Mouse (Mus musculus) heart, adult 8-10 months (tissue): ENCODE measurements at regions not wholly inside any gene's neighbourhood (a gene's known extent, or its start where the extent isn't known, plus 50 kb on each side); places are given as distances from the start of the nearest gene placed in this dataset.
A peak's percentile ranks its signal among the peaks of the same experiment; 100 is the strongest.

Experiments used
- DNase-seq: peaks from one replicate; pipeline ENCODE4 v3.0.0; 2022; ENCODE audit warnings: low spot score

GRCm38 (mm10) chr11:24340677-24341076, 262.8 kb downstream of the Bcl11a start:
- DNase-seq, result no peak

- DNase-seq, result no peak
Observed at GRCm38 (mm10) chr11:24341650-24342049, 263.8 kb downstream of the Bcl11a start.

GRCm38 (mm10) chr11:24342176-24342575, 264.3 kb downstream of the Bcl11a start:
- no peak for DNase-seq

- DNase-seq, result no peak
Observed at GRCm38 (mm10) chr11:24342732-24343131, 264.9 kb downstream of the Bcl11a start.

GRCm38 (mm10) chr11:24347225-24347624, 269.4 kb downstream of the Bcl11a start:
- DNase-seq, result no peak

- no peak for DNase-seq
Observed at GRCm38 (mm10) chr11:24348741-24349140, 270.9 kb downstream of the Bcl11a start.

GRCm38 (mm10) chr11:24349967-24350643, 272.2 kb downstream of the Bcl11a start:
- DNase-seq, result no peak

GRCm38 (mm10) chr11:24350839-24351238, 273.0 kb downstream of the Bcl11a start:
- DNase-seq, result no peak

GRCm38 (mm10) chr11:24352071-24352470, 274.2 kb downstream of the Bcl11a start:
- no peak for DNase-seq

GRCm38 (mm10) chr11:24353056-24353455, 275.2 kb downstream of the Bcl11a start:
- DNase-seq, result no peak

GRCm38 (mm10) chr11:24357388-24357787, 279.5 kb downstream of the Bcl11a start:
- no peak for DNase-seq

- DNase-seq, result no peak
Observed at GRCm38 (mm10) chr11:24359086-24359485, 281.2 kb downstream of the Bcl11a start.

GRCm38 (mm10) chr11:24361998-24362687, 284.3 kb downstream of the Bcl11a start:
- no peak for DNase-seq

- DNase-seq, result no peak
Observed at GRCm38 (mm10) chr11:24362688-24363035, 284.8 kb downstream of the Bcl11a start.

- no peak for DNase-seq
Observed at GRCm38 (mm10) chr11:24363418-24364364, 285.8 kb downstream of the Bcl11a start.

- no peak for DNase-seq
Observed at GRCm38 (mm10) chr11:24370198-24370860, 292.5 kb downstream of the Bcl11a start.

- DNase-seq, result no peak
Observed at GRCm38 (mm10) chr11:24370861-24371686, 293.2 kb downstream of the Bcl11a start.

GRCm38 (mm10) chr11:24371687-24371950, 293.8 kb downstream of the Bcl11a start:
- no peak for DNase-seq

- DNase-seq, result peak; percentile 58
Observed at GRCm38 (mm10) chr11:24371963-24372362, 294.1 kb downstream of the Bcl11a start.

GRCm38 (mm10) chr11:24372616-24373015, 294.8 kb downstream of the Bcl11a start:
- no peak for DNase-seq

- no peak for DNase-seq
Observed at GRCm38 (mm10) chr11:24373301-24373700, 295.4 kb downstream of the Bcl11a start.
